Mouse (Mus musculus) kidney, embryonic 16.5 days (tissue): Measurements from ENCODE around the gene Ptpra. TPM values are rescaled to one million over a fixed set of nuclear protein-coding genes. Genes with fewer than 3 reads are reported as not detected.
"Not testable (repeated sequence)": the region's sequence is repeated elsewhere in the genome, so short reads cannot be mapped to it uniquely, and the experiment has no call there.

Experiments
- ATAC-seq: fragments of 200-750 bp; cut with Nextera tagmentation; 2 replicates; pipeline ENCODE4 v1.8.0; 2017; ENCODE audit warnings: moderate TSS enrichment; ENCODE audit not compliant: low FRiP score, low TSS enrichment
- H3K27ac ChIP-seq: fragments of 300-500 bp; sonication (generic); 2 replicates; pipeline ENCODE4 v1.5.1; 2014; ENCODE audit warnings: low read length
- H3K27me3 ChIP-seq: fragments of 300-500 bp; sonication (generic); 2 replicates; pipeline ENCODE4 v1.6.1; 2014; ENCODE audit warnings: low read length, control low read depth, mixed read lengths; ENCODE audit not compliant: insufficient read depth
- H3K36me3 ChIP-seq: fragments of 300-500 bp; sonication (generic); 2 replicates; pipeline ENCODE4 v1.6.1; 2014; ENCODE audit warnings: low read length, control low read depth, mixed read lengths; ENCODE audit not compliant: insufficient read depth
- H3K4me1 ChIP-seq: fragments of 300-500 bp; sonication (generic); 2 replicates; pipeline ENCODE4 v1.6.1; 2014; ENCODE audit warnings: low read length, control low read depth, mixed read lengths; ENCODE audit not compliant: insufficient read depth
- H3K4me2 ChIP-seq: fragments of 300-500 bp; sonication (generic); replicated peaks from 2 replicates; pipeline ENCODE4 v1.6.1; 2014; ENCODE audit warnings: low read depth, low read length
- H3K4me3 ChIP-seq: fragments of 300-500 bp; sonication (generic); 2 replicates; pipeline ENCODE4 v1.5.1; 2014; ENCODE audit warnings: mild to moderate bottlenecking, low read length
- H3K9ac ChIP-seq: fragments of 300-500 bp; sonication (generic); replicated peaks from 2 replicates; pipeline ENCODE4 v1.6.1; 2014; ENCODE audit warnings: low read length
- H3K9me3 ChIP-seq: fragments of 300-500 bp; sonication (generic); 2 replicates; pipeline ENCODE4 v1.6.1; 2016; ENCODE audit warnings: low read length, control low read depth
- WGBS: fragments of 180-500 bp; shearing (Covaris S2); extraction: QIAGEN DNeasy Blood & Tissue Kit; methylation state at CpG from one replicate; pipeline ENCODE4 v1.1.7; 2014; 5-methylcytosine and 5-hydroxymethylcytosine counted together
- polyA plus RNA-seq: library from polyadenylated mRNA; unstranded; fragments of >200 nt; fragmentation: Nextera tagmentation; extraction: Ambion mirVana; gene quantifications from 2 replicates; pipeline ENCODE4 v1.2.1, GENCODE M21; 2015

Gene Ptpra
- polyA plus RNA-seq, 1 experiment from 2014 or later: 91.6 TPM

GRCm38 (mm10) chr2:130476666-130477297 is 26.7 kb downstream of the Ptpra start:
- 60% methylated on average over 6 of the region's 6 CpGs for WGBS
- H3K9me3 ChIP-seq: peaks cover 14% of the 10 kb centered on the region
- no peak overlapping the region for H3K27ac ChIP-seq
- no peak for ATAC-seq
- no peaks in the 10 kb centered on the region for H3K4me1 ChIP-seq
- H3K9ac ChIP-seq: no peak overlapping the region
- H3K4me2 ChIP-seq: no peak overlapping the region
- H3K27me3 ChIP-seq: no peaks in the 10 kb centered on the region
- no peak overlapping the region for H3K4me3 ChIP-seq
- H3K36me3 ChIP-seq: 0 out of 2 replicates have a peak, but pooled peaks cover 5% of the 10 kb centered on the region

- Histone ChIP-seq H3K4me1 (no peaks in the 10 kb centered on the region), H3K27ac (no peak overlapping the region), H3K36me3 (0 out of 2 replicates have a peak, but pooled peaks cover 5% of the 10 kb centered on the region), H3K9ac (no peak overlapping the region), H3K4me2 (no peak overlapping the region), H3K9me3 (peaks cover 14% of the 10 kb centered on the region), H3K27me3 (no peaks in the 10 kb centered on the region), H3K4me3 (no peak overlapping the region)
- ATAC-seq: no peak
- 75% methylated on average over 4 of the region's 4 CpGs for WGBS
Measured at GRCm38 (mm10) chr2:130482177-130482576, 32.1 kb downstream of the Ptpra start.

- Histone ChIP-seq H3K27me3 (no peaks in the 10 kb centered on the region), H3K4me2 (no peak overlapping the region), H3K4me1 (no peaks in the 10 kb centered on the region), H3K9me3 (peaks cover 14% of the 10 kb centered on the region), H3K27ac (no peak overlapping the region), H3K9ac (no peak overlapping the region), H3K36me3 (0 out of 2 replicates have a peak, but pooled peaks cover 2% of the 10 kb centered on the region), H3K4me3 (no peak overlapping the region)
- ATAC-seq: 0 out of 2 replicates have a peak, but pooled peaks have one; percentile 61
- 82% methylated on average over 3 of the region's 3 CpGs for WGBS
Measured at GRCm38 (mm10) chr2:130482700-130483099, 32.6 kb downstream of the Ptpra start.

- Histone ChIP-seq H3K27me3 (no peaks in the 10 kb centered on the region), H3K9ac (no peak overlapping the region), H3K9me3 (peaks cover 7% of the 10 kb centered on the region; the same call in 1 of the 2 replicates), H3K4me2 (no peak overlapping the region), H3K27ac (no peak overlapping the region), H3K36me3 (no peaks in the 10 kb centered on the region), H3K4me3 (no peak overlapping the region), H3K4me1 (no peaks in the 10 kb centered on the region)
- ATAC-seq: no peak
- 79% methylated on average over 1 of the region's 1 CpGs for WGBS
Measured at GRCm38 (mm10) chr2:130484206-130484605, 34.1 kb downstream of the Ptpra start.

GRCm38 (mm10) chr2:130488002-130488401 is 37.9 kb downstream of the Ptpra start:
- no peak overlapping the region for H3K9ac ChIP-seq
- ATAC-seq: no peak
- H3K27me3 ChIP-seq: no peaks in the 10 kb centered on the region
- H3K4me3 ChIP-seq: no peak overlapping the region
- H3K4me2 ChIP-seq: no peak overlapping the region
- H3K27ac ChIP-seq: no peak overlapping the region
- no peaks in the 10 kb centered on the region for H3K9me3 ChIP-seq
- H3K36me3 ChIP-seq: no peaks in the 10 kb centered on the region
- peaks cover 6% of the 10 kb centered on the region; the same call in 1 of the 2 replicates for H3K4me1 ChIP-seq
- WGBS: 89% methylated on average over 2 of the region's 2 CpGs

- no peaks in the 10 kb centered on the region for H3K27me3 ChIP-seq
- H3K4me3 ChIP-seq: no peak overlapping the region
- peaks cover 6% of the 10 kb centered on the region; the same call in 1 of the 2 replicates for H3K4me1 ChIP-seq
- no peaks in the 10 kb centered on the region for H3K9me3 ChIP-seq
- H3K9ac ChIP-seq: no peak overlapping the region
- H3K27ac ChIP-seq: no peak overlapping the region
- no peak for ATAC-seq
- no peak overlapping the region for H3K4me2 ChIP-seq
- no peaks in the 10 kb centered on the region for H3K36me3 ChIP-seq
- 91% methylated on average over 4 of the region's 4 CpGs for WGBS
Measured at GRCm38 (mm10) chr2:130488600-130488999, 38.5 kb downstream of the Ptpra start.

GRCm38 (mm10) chr2:130491162-130491561 is 41.1 kb downstream of the Ptpra start:
- no peak for ATAC-seq
- H3K4me3 ChIP-seq: no peak overlapping the region
- H3K9ac ChIP-seq: no peak overlapping the region
- no peak overlapping the region for H3K27ac ChIP-seq
- H3K9me3 ChIP-seq: no peaks in the 10 kb centered on the region
- no peaks in the 10 kb centered on the region for H3K27me3 ChIP-seq
- no peak overlapping the region for H3K4me2 ChIP-seq
- peaks cover 6% of the 10 kb centered on the region; the same call in 1 of the 2 replicates for H3K4me1 ChIP-seq
- H3K36me3 ChIP-seq: no peaks in the 10 kb centered on the region
- 57% methylated on average over 4 of the region's 4 CpGs for WGBS

- no peaks in the 10 kb centered on the region for H3K9me3 ChIP-seq
- no peaks in the 10 kb centered on the region for H3K36me3 ChIP-seq
- WGBS: 26% methylated on average over 7 of the region's 7 CpGs
- no peak overlapping the region for H3K4me3 ChIP-seq
- no peak overlapping the region for H3K27ac ChIP-seq
- no peaks in the 10 kb centered on the region for H3K27me3 ChIP-seq
- peaks cover 6% of the 10 kb centered on the region; the same call in 1 of the 2 replicates for H3K4me1 ChIP-seq
- no peak overlapping the region for H3K9ac ChIP-seq
- no peak for ATAC-seq
- no peak overlapping the region for H3K4me2 ChIP-seq
Measured at GRCm38 (mm10) chr2:130491587-130491986, 41.5 kb downstream of the Ptpra start.

GRCm38 (mm10) chr2:130495114-130495513 is 45.0 kb downstream of the Ptpra start:
- not testable (repeated sequence) for H3K36me3 ChIP-seq, H3K4me3 ChIP-seq, H3K9ac ChIP-seq, H3K27ac ChIP-seq, H3K27me3 ChIP-seq, H3K4me2 ChIP-seq, H3K9me3 ChIP-seq, ATAC-seq
- H3K4me1 ChIP-seq: peaks cover 15% of the 10 kb centered on the region
- WGBS: 85% methylated on average over 4 of the region's 4 CpGs

GRCm38 (mm10) chr2:130496037-130496436 is 46.0 kb downstream of the Ptpra start:
- no peaks in the 10 kb centered on the region for H3K27me3 ChIP-seq
- H3K9ac ChIP-seq: no peak overlapping the region
- no peak overlapping the region for H3K4me2 ChIP-seq
- H3K27ac ChIP-seq: no peak overlapping the region
- WGBS: 34% methylated on average over 6 of the region's 6 CpGs
- H3K4me1 ChIP-seq: peaks cover 15% of the 10 kb centered on the region
- no peak overlapping the region for H3K4me3 ChIP-seq
- no peaks in the 10 kb centered on the region for H3K9me3 ChIP-seq
- no peaks in the 10 kb centered on the region for H3K36me3 ChIP-seq
- no peak for ATAC-seq
